Mouse (Mus musculus) lung, adult 2 months (tissue): ENCODE results near the gene H2-Oa.

Experiments
- CTCF ChIP-seq: fragments of 200-500 bp; IDR thresholded peaks from 2 replicates; pipeline ENCODE4 v1.5.1; 2011; ENCODE audit warnings: mild to moderate bottlenecking, low read length, control low read depth; ENCODE audit not compliant: insufficient read depth
- POLR2A ChIP-seq: fragments of 200-500 bp; IDR thresholded peaks from 2 replicates; pipeline ENCODE4 v1.6.1; 2011; ENCODE audit warnings: low read depth, mild to moderate bottlenecking, control low read depth, low read length, borderline replicate concordance; ENCODE audit errors: extremely low read depth

GRCm38 (mm10) chr17:34122188-34122984 lies 30.2 kb downstream of the H2-Oa start, which contains the start of gene Brd2:
- peak; percentile 56; the same call in 1 of the 2 replicates for TF ChIP-seq POLR2A
- TF ChIP-seq CTCF: no peak
